Mouse (Mus musculus): ENCODE measurements around the gene Mfsd12.

The Mfsd12 gene

GRCm38 (mm10) chr10:81340551-81341332 is 16.5 kb upstream of the Mfsd12 start:
- H3K27me3 ChIP-seq (ENCODE audit: control insufficient read depth, insufficient read depth, low read length, poor library complexity, severe bottlenecking), result no peaks in the 10 kb centered on the region
- no peak for DNase-seq (ENCODE audit: low read depth, low spot score)
- H3K36me3 ChIP-seq (ENCODE audit: control insufficient read depth, insufficient read depth, low read length, poor library complexity, severe bottlenecking), result no peaks in the 10 kb centered on the region

- no peaks in the 10 kb centered on the region for H3K27me3 ChIP-seq (ENCODE audit: control insufficient read depth, insufficient read depth, low read length, poor library complexity, severe bottlenecking)
- no peaks in the 10 kb centered on the region for H3K36me3 ChIP-seq (ENCODE audit: control insufficient read depth, insufficient read depth, low read length, poor library complexity, severe bottlenecking)
- DNase-seq (ENCODE audit: low read depth, low spot score), result peak; percentile 78
Measured at GRCm38 (mm10) chr10:81341333-81341949, 15.8 kb upstream of the Mfsd12 start.

- Histone ChIP-seq H3K27me3 (ENCODE audit: control insufficient read depth, insufficient read depth, low read length, poor library complexity, severe bottlenecking) (no peaks in the 10 kb centered on the region), H3K36me3 (ENCODE audit: control insufficient read depth, insufficient read depth, low read length, poor library complexity, severe bottlenecking) (no peaks in the 10 kb centered on the region; the same call in 1 of the 2 replicates)
- peak; percentile 50 for DNase-seq (ENCODE audit: low read depth, low spot score)
Measured at GRCm38 (mm10) chr10:81342686-81343505, 14.4 kb upstream of the Mfsd12 start, which contains the start of gene Gipc3. Gene Gipc3 (minus strand): TSS chr10:81343266.

- Histone ChIP-seq H3K36me3 (ENCODE audit: control insufficient read depth, insufficient read depth, low read length, poor library complexity, severe bottlenecking) (no peaks in the 10 kb centered on the region; the same call in 1 of the 2 replicates), H3K27me3 (ENCODE audit: control insufficient read depth, insufficient read depth, low read length, poor library complexity, severe bottlenecking) (no peaks in the 10 kb centered on the region)
- peak; percentile 79 for DNase-seq (ENCODE audit: low read depth, low spot score)
Measured at GRCm38 (mm10) chr10:81344421-81345161, 12.7 kb upstream of the Mfsd12 start.

- H3K36me3 ChIP-seq (ENCODE audit: control insufficient read depth, insufficient read depth, low read length, poor library complexity, severe bottlenecking), result no peaks in the 10 kb centered on the region; the same call in 1 of the 2 replicates
- peak; percentile 54 for DNase-seq (ENCODE audit: low read depth, low spot score)
- H3K27me3 ChIP-seq (ENCODE audit: control insufficient read depth, insufficient read depth, low read length, poor library complexity, severe bottlenecking), result no peaks in the 10 kb centered on the region
Measured at GRCm38 (mm10) chr10:81345162-81345534, 12.1 kb upstream of the Mfsd12 start.

- Histone ChIP-seq H3K36me3 (ENCODE audit: control insufficient read depth, insufficient read depth, low read length, poor library complexity, severe bottlenecking) (no peaks in the 10 kb centered on the region; the same call in 1 of the 2 replicates), H3K27me3 (ENCODE audit: control insufficient read depth, insufficient read depth, low read length, poor library complexity, severe bottlenecking) (no peaks in the 10 kb centered on the region)
- DNase-seq (ENCODE audit: low read depth, low spot score), result peak; percentile 80
Measured at GRCm38 (mm10) chr10:81346453-81347067, 10.7 kb upstream of the Mfsd12 start.

GRCm38 (mm10) chr10:81349146-81349545 is 8.1 kb upstream of the Mfsd12 start:
- no peaks in the 10 kb centered on the region; the same call in 1 of the 2 replicates for H3K36me3 ChIP-seq (ENCODE audit: control insufficient read depth, insufficient read depth, low read length, poor library complexity, severe bottlenecking)
- H3K27me3 ChIP-seq (ENCODE audit: control insufficient read depth, insufficient read depth, low read length, poor library complexity, severe bottlenecking), result no peaks in the 10 kb centered on the region
- peak; percentile 38 for DNase-seq (ENCODE audit: low read depth, low spot score)

GRCm38 (mm10) chr10:81349961-81350350 is 7.3 kb upstream of the Mfsd12 start:
- no peaks in the 10 kb centered on the region; the same call in 1 of the 2 replicates for H3K36me3 ChIP-seq (ENCODE audit: control insufficient read depth, insufficient read depth, low read length, poor library complexity, severe bottlenecking)
- DNase-seq (ENCODE audit: low read depth, low spot score), result no peak
- no peaks in the 10 kb centered on the region for H3K27me3 ChIP-seq (ENCODE audit: control insufficient read depth, insufficient read depth, low read length, poor library complexity, severe bottlenecking)

GRCm38 (mm10) chr10:81350351-81351063 is 6.8 kb upstream of the Mfsd12 start, which contains the start of gene Hmg20b:
Gene Hmg20b (minus strand): TSS chr10:81350480.
- Histone ChIP-seq H3K36me3 (ENCODE audit: control insufficient read depth, insufficient read depth, low read length, poor library complexity, severe bottlenecking) (no peaks in the 10 kb centered on the region; the same call in 1 of the 2 replicates), H3K27me3 (ENCODE audit: control insufficient read depth, insufficient read depth, low read length, poor library complexity, severe bottlenecking) (no peaks in the 10 kb centered on the region)
- DNase-seq (ENCODE audit: low read depth, low spot score), result peak; percentile 99

- DNase-seq (ENCODE audit: low read depth, low spot score), result peak; percentile 59
- no peaks in the 10 kb centered on the region for H3K27me3 ChIP-seq (ENCODE audit: control insufficient read depth, insufficient read depth, low read length, poor library complexity, severe bottlenecking)
- no peaks in the 10 kb centered on the region; the same call in 1 of the 2 replicates for H3K36me3 ChIP-seq (ENCODE audit: control insufficient read depth, insufficient read depth, low read length, poor library complexity, severe bottlenecking)
Measured at GRCm38 (mm10) chr10:81351678-81352291, 5.5 kb upstream of the Mfsd12 start.

GRCm38 (mm10) chr10:81354738-81355477 is 2.4 kb upstream of the Mfsd12 start:
- no peaks in the 10 kb centered on the region for H3K27me3 ChIP-seq (ENCODE audit: control insufficient read depth, insufficient read depth, low read length, poor library complexity, severe bottlenecking)
- no peaks in the 10 kb centered on the region for H3K36me3 ChIP-seq (ENCODE audit: control insufficient read depth, insufficient read depth, low read length, poor library complexity, severe bottlenecking)

GRCm38 (mm10) chr10:81355533-81355932 is 1.8 kb upstream of the Mfsd12 start:
- no peaks in the 10 kb centered on the region for H3K36me3 ChIP-seq (ENCODE audit: control insufficient read depth, insufficient read depth, low read length, poor library complexity, severe bottlenecking)
- DNase-seq (ENCODE audit: low read depth, low spot score), result no peak
- H3K27me3 ChIP-seq (ENCODE audit: control insufficient read depth, insufficient read depth, low read length, poor library complexity, severe bottlenecking), result no peaks in the 10 kb centered on the region

More at GRCm38 (mm10) chr10:81354738-81355477, 2.4 kb upstream of the Mfsd12 start:
- DNase-seq (ENCODE audit: low read depth, low spot score), result no peak
